Mouse (Mus musculus): Measurements from ENCODE around the gene Ngef.

DNA sequence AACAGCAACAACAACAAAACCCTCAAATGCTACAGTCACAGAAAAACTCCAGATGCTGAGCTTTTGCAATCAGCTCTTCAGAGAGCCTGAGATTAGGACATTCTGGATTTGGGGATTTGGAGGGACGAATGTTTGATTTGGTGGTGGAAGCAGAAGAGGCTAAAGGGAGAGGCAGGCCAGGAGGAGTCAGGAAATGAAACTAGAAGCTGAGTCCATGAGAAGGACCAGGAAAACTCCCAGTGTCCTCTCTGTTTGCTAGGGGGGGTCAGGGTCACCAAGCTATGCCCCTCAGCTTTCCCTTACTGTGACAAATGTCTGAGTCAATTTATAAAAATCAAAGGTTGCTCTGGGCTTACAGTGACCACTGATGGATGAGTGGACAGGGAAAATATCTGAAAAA, 20.1 kb downstream of the Ngef start:
- TF ChIP-seq POLR2A (IDR thresholded peaks at IDR 0.05; ENCODE audit: low read depth, low read length) (no peak), CTCF (conservative IDR thresholded peaks at IDR 0.05; ENCODE audit: insufficient read depth, insufficient read length, low read depth, low read length) (no peak)
